Mouse (Mus musculus) embryonic facial prominence, embryonic 11.5 days (tissue): ENCODE measurements at regions not wholly inside any gene's neighbourhood (a gene's known extent, or its start where the extent isn't known, plus 50 kb on each side); places are given as distances from the start of the nearest gene placed in this dataset.

Experiments
- ATAC-seq: fragments of 200-750 bp; cut with Nextera tagmentation; replicated peaks from 2 replicates; pipeline ENCODE4 v1.8.0; 2017; ENCODE audit warnings: low read depth; ENCODE audit not compliant: insufficient number of reproducible peaks, low FRiP score, low TSS enrichment
- DNase-seq: peaks from one replicate; pipeline ENCODE4 v3.0.0-alpha.2; 2015; ENCODE audit warnings: low spot score
- H3K27ac ChIP-seq: fragments of 300-500 bp; sonication (generic); replicated peaks from 2 replicates; pipeline ENCODE4 v1.5.1; 2014; ENCODE audit warnings: mild to moderate bottlenecking, low read depth, low read length, control low read depth
- H3K27me3 ChIP-seq: fragments of 300-500 bp; sonication (generic); 2 replicates; pipeline ENCODE4 v1.6.1; 2014; ENCODE audit warnings: mild to moderate bottlenecking, low read length, moderate library complexity, mixed read lengths; ENCODE audit not compliant: control insufficient read depth, insufficient read depth
- H3K36me3 ChIP-seq: fragments of 300-500 bp; sonication (generic); replicated peaks from 2 replicates; pipeline ENCODE4 v1.6.1; 2014; ENCODE audit warnings: low read depth, mild to moderate bottlenecking, low read length, moderate library complexity, mixed read lengths; ENCODE audit not compliant: control insufficient read depth, insufficient read depth
- H3K4me1 ChIP-seq: fragments of 300-500 bp; sonication (generic); 2 replicates; pipeline ENCODE4 v1.6.1; 2014; ENCODE audit warnings: low read length, mixed read lengths; ENCODE audit not compliant: control insufficient read depth, insufficient read depth
- H3K4me2 ChIP-seq: fragments of 300-500 bp; sonication (generic); 2 replicates; pipeline ENCODE4 v1.6.1; 2014; ENCODE audit warnings: low read depth, mild to moderate bottlenecking, control low read depth, low read length, moderate library complexity
- H3K4me3 ChIP-seq: fragments of 300-500 bp; sonication (generic); 2 replicates; pipeline ENCODE4 v1.5.1; 2014; ENCODE audit warnings: low read depth, low read length, control low read depth
- H3K9ac ChIP-seq: fragments of 300-500 bp; sonication (generic); replicated peaks from 2 replicates; pipeline ENCODE4 v1.6.1; 2014; ENCODE audit warnings: mild to moderate bottlenecking, control low read depth, low read length
- H3K9me3 ChIP-seq: fragments of 300-500 bp; sonication (generic); replicated peaks from 2 replicates; pipeline ENCODE4 v1.6.1; 2016; ENCODE audit warnings: mild to moderate bottlenecking, low read length, inconsistent platforms, mixed read lengths; ENCODE audit not compliant: control insufficient read depth
- WGBS: fragments of 180-500 bp; shearing (Covaris S2); extraction: QIAGEN DNeasy Blood & Tissue Kit; methylation state at CpG from one replicate; pipeline ENCODE4 v1.1.7; 2014; 5-methylcytosine and 5-hydroxymethylcytosine counted together

DNA sequence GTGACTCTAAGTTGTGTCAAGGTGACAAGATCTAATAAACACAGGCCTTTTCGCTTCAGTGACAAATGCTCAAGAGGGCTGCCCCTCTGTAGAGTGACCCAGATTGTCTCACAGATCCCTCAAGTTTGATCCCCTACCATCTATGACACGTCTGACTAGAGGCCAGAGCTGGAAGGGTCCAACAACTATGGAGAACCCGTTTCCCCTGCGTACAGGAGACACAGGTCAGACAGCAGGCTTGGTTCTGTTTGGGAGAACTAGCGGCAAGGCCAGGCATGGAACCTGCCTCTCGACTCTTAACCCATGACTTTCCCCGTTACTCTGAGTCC lies 68.1 kb downstream of the Gm11983 start:
- Histone ChIP-seq H3K9me3 (no peaks in the 10 kb centered on the region), H3K4me1 (no peaks in the 10 kb centered on the region), H3K27me3 (no peaks in the 10 kb centered on the region), H3K4me3 (no peak overlapping the region), H3K9ac (no peak overlapping the region), H3K27ac (no peak overlapping the region), H3K4me2 (no peak overlapping the region), H3K36me3 (no peaks in the 10 kb centered on the region)
- DNase-seq (no peak), ATAC-seq (no peak)
- 80% methylated on average over 7 of the region's 7 CpGs for WGBS

DNA sequence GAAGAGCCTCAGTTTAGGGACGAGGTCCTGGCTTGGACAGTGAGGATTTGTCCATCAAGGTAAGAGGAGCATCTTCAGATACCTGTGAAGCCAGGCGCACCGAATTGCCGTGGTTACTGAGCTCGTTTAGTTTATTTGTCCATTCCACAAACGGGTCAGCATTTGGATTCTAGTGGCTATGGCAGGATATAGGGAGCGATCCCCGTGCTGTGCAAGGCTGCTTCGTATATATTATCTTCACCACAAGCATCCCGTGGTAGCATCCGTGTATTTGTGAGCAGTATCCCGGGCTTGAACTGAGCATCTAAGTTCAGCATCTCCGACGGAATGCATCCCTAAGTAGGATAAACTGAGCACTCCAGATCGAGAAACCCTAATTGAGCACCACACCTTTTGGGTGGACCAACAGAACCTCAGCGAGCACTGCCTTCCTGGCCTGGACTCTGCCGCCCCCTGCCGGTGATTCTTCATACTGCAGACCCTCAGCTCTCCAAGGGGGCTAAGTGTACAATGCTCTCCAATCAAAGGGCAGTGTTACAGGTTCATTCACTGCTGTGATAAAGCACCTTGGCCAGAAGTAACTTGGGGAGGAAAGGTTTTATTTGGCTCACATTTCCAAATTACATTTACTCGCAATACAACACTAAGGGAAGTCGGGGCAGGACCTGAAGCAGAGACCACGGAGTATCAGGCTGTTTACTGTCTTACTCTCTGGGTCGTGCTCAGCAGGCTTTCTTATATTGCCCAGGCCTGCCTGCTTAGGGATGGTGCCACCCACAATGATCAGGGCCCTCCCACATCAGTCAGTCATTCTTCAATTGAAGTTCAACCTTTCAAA lies 68.6 kb downstream of the Gm11983 start:
- Histone ChIP-seq H3K36me3 (no peaks in the 10 kb centered on the region), H3K4me1 (no peaks in the 10 kb centered on the region), H3K9me3 (no peaks in the 10 kb centered on the region), H3K9ac (no peak overlapping the region), H3K4me2 (no peak overlapping the region), H3K27ac (no peak overlapping the region), H3K27me3 (no peaks in the 10 kb centered on the region), H3K4me3 (no peak overlapping the region)
- ATAC-seq (no peak), DNase-seq (peak; percentile 71)
- WGBS: 50% methylated on average over 22 of the region's 22 CpGs

DNA sequence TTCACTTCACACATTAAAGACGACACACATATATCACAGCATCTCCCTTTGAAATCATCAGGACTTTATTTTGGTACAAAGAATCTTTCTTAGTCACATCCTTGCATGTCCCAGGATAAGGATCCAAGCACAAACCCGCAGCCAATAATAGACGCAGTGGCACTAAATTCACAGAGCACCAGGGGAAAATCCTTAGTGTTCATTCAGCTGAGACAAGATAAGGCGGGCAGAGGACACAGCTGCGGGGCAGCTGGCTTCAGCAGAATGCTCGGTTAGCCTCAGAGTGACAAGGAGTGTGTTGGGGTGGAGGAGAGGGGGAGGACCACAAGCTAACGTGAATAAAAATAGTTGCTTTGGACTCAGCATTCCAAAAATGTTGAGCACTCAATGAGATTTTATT lies 70.7 kb downstream of the Gm11983 start:
- DNase-seq (no peak), ATAC-seq (no peak)
- Histone ChIP-seq H3K9me3 (no peaks in the 10 kb centered on the region), H3K4me2 (no peak overlapping the region), H3K27ac (no peak overlapping the region), H3K4me3 (no peak overlapping the region), H3K36me3 (no peaks in the 10 kb centered on the region), H3K27me3 (no peaks in the 10 kb centered on the region), H3K4me1 (no peaks in the 10 kb centered on the region), H3K9ac (no peak overlapping the region)
- 74% methylated on average over 7 of the region's 7 CpGs for WGBS

DNA sequence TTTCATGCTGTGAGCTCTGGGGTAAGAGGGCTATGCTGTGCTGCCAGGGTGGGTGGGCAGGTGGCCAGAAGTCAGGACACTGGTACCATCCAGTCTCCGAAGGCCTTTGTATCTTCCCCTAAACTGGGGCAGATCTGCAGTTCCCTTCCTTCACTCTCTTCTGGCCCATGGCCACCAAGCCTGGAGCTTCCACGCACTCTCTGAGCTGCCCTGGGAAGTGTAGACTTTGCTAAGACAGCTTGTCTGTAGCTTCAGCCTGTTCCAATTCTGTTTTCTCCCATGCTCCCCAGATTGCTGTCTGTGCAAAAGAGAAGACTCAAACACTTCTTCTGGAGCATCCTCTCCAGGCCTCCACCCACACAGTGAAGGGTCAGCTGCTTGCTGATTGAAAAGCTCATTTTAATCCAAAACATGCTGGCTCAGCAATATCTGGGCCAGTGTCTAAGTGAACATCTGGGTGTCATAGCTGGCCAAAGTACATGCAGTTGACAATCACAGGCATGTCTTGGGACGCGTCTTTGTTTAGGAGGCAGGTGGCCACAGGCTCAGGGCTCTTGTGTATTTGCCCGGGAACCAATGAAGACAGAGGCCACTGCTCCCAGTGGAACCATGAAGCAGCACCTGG lies 72.0 kb downstream of the Gm11983 start:
- H3K27me3 ChIP-seq: no peaks in the 10 kb centered on the region
- DNase-seq: no peak
- H3K27ac ChIP-seq: no peak overlapping the region
- no peaks in the 10 kb centered on the region for H3K36me3 ChIP-seq
- no peak for ATAC-seq
- no peak overlapping the region for H3K9ac ChIP-seq
- WGBS: 92% methylated on average over 5 of the region's 5 CpGs
- H3K4me3 ChIP-seq: no peak overlapping the region
- no peaks in the 10 kb centered on the region for H3K4me1 ChIP-seq
- H3K4me2 ChIP-seq: no peak overlapping the region
- no peaks in the 10 kb centered on the region for H3K9me3 ChIP-seq

DNA sequence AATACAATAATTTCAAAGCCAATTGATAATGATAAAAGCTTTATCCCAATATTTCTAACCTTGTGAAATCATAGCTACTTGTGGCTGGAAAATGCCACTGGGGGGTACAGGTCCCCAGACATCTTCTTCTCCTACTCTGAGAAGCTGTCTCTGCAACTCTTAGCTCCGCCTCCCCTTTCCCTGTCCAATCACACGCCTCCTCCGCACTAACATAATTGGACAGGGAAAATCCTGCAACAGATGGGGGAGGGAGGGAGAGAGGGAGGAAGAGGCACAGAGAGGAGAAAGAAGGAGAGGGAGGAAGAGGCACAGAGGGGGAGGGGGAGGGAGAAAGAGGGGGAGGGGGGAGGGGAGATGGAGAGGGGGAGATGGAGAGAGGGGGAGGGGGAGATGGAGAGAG lies 73.3 kb downstream of the Gm11983 start:
- H3K4me2 ChIP-seq: no peak overlapping the region
- no peak for ATAC-seq
- H3K36me3 ChIP-seq: no peaks in the 10 kb centered on the region
- H3K4me3 ChIP-seq: no peak overlapping the region
- 81% methylated on average over 3 of the region's 3 CpGs for WGBS
- H3K27ac ChIP-seq: no peak overlapping the region
- H3K27me3 ChIP-seq: no peaks in the 10 kb centered on the region
- H3K9ac ChIP-seq: no peak overlapping the region
- DNase-seq: no peak
- H3K4me1 ChIP-seq: no peaks in the 10 kb centered on the region
- no peaks in the 10 kb centered on the region for H3K9me3 ChIP-seq

DNA sequence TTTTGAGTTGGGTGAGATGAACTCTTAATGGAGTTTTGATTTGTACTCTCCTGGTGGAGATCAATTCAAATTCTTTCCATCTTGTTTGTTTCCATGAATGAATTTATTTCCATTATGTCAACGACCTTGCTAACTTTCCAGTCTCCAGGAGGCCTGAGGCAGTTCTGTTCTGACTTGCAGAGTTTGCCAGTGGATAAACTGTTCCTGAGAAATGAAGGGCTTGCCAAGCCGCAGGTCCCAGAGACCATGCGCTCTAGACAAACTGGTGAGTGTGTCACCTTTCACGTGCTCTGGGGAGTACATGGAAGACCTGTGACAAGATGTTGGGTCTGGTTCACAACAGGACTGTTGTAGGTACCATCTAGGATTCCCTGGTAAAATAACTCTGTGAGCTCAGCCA lies 74.5 kb downstream of the Gm11983 start:
- DNase-seq: no peak
- no peak overlapping the region for H3K4me3 ChIP-seq
- no peak overlapping the region for H3K4me2 ChIP-seq
- H3K27me3 ChIP-seq: no peaks in the 10 kb centered on the region
- no peak overlapping the region for H3K27ac ChIP-seq
- H3K36me3 ChIP-seq: no peaks in the 10 kb centered on the region
- 75% methylated on average over 4 of the region's 4 CpGs for WGBS
- no peaks in the 10 kb centered on the region for H3K4me1 ChIP-seq
- H3K9me3 ChIP-seq: no peaks in the 10 kb centered on the region
- no peak overlapping the region for H3K9ac ChIP-seq
- ATAC-seq: no peak

DNA sequence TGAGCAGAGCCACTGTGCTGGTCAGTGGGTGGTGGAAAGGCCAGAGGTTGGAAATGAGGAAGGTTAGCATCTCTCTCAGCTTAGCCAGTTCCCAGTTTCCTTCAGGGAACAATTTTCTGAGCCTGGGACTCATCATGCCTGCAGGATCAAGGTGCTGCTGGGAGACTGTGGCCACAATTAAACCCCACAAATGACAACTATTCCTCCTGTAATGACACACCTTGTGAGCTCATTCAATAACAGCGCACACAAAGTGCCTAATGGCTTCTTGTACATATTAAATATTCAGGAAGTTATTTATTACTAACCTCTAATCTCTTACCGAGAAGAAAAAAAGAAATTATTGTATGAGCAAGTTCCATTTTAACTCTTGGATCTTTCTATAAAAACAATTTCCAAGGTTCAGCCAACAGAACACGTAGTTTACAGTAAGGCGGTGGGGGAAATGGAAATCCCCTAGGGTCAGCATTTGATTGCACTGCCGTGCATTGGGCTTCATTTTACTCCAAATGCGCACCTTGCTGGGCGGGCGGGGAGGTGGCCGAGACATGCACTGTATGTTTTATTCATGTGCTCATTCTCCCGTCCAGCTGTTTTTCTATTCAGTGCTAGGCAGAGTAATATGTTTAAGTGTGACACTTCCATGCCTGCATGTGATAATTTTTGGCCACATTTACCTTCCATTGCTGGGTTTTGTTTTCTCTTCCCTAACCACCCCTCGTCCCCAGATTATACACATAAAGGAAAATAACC lies 75.4 kb downstream of the Gm11983 start:
- H3K36me3 ChIP-seq: no peaks in the 10 kb centered on the region
- H3K27ac ChIP-seq: no peak overlapping the region
- no peaks in the 10 kb centered on the region for H3K27me3 ChIP-seq
- no peak overlapping the region for H3K9ac ChIP-seq
- H3K4me1 ChIP-seq: no peaks in the 10 kb centered on the region
- no peaks in the 10 kb centered on the region for H3K9me3 ChIP-seq
- H3K4me3 ChIP-seq: no peak overlapping the region
- 84% methylated on average over 11 of the region's 11 CpGs for WGBS
- ATAC-seq (no peak), DNase-seq (no peak)
- no peak overlapping the region for H3K4me2 ChIP-seq

DNA sequence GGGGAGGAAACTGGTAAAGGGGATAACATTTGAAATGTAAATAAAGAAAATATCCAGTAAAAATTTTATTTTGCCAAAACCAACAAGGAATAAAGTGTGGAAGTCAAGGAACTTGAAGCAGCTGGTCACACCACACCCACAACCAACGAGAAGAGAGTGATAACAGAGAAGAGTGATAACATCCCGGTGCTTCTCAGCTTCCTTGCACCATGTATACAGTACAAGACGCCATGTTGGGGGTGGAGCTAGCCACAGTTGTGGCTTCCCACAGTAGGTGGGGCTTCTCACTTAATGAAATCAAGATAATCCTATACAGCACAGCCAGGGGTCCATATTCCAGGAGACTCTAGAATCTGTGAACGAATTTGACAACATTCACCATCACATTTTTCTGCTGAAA lies 77.9 kb downstream of the Gm11983 start:
- no peak overlapping the region for H3K27ac ChIP-seq
- H3K4me2 ChIP-seq: no peak overlapping the region
- no peaks in the 10 kb centered on the region for H3K27me3 ChIP-seq
- no peak overlapping the region for H3K9ac ChIP-seq
- DNase-seq: no peak
- H3K4me1 ChIP-seq: no peaks in the 10 kb centered on the region
- no peaks in the 10 kb centered on the region for H3K36me3 ChIP-seq
- H3K4me3 ChIP-seq: no peak overlapping the region
- no peaks in the 10 kb centered on the region for H3K9me3 ChIP-seq
- no peak for ATAC-seq
- WGBS: 84% methylated on average over 4 of the region's 4 CpGs
